Mouse (Mus musculus) lung, postnatal 0 days (tissue): ENCODE data around the gene Cfap77.

Experiments
- CTCF ChIP-seq: IDR thresholded peaks from 2 replicates; pipeline ENCODE4 v1.5.1; 2016; ENCODE audit warnings: antibody characterized with exemption, mild to moderate bottlenecking
- EP300 ChIP-seq: IDR thresholded peaks from 2 replicates; pipeline ENCODE4 v1.6.1; 2016; ENCODE audit warnings: antibody characterized with exemption, mild to moderate bottlenecking, control low read depth

- TF ChIP-seq CTCF: no peak
- no peak for TF ChIP-seq EP300
Observed at GRCm38 (mm10) chr2:28908389-28909153, 146.3 kb downstream of the Cfap77 start.
